Mouse (Mus musculus) lung, postnatal 25 days (tissue): Measurements from ENCODE around the gene Duox1.
"Not testable (repeated sequence)": the region's sequence is repeated elsewhere in the genome, so short reads cannot be mapped to it uniquely, and the experiment has no call there.

Experiments used
- DNase-seq: peaks from one replicate; pipeline ENCODE4 v3.0.0; 2022; ENCODE audit warnings: low spot score

The Duox1 gene

DNA sequence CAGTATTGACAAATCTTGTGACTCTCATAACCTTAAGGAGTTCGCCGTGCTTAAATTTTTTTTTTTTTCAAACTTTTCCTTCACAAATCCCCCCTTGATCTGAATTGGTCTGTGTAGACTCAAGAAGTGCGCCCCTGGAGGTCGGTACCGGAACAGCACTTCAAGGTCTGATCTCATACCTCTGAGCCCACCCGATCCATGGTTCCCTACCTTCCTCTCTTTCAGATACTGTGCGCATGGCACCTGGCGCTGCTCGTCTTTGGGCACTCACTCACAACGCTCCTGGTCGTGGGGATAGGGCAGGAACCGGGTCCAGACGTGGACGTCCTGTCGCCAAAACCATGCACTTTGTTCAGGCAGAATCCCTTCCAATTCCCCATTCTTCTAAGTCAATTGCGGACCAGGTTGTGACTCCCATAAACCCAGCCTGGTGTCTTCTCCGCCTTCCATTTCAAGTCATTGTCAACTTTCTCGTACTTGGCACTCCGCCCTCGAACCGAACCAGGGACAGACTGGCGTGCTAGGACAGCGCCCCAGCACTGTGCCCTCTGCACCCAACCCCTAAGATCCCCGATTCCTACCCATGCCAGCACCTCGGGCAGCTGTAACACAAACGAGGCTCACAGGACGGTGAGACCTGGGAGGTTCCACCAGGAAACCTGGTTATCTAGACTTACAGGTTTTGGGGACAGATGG lies 2.6 kb upstream of the Duox1 start:
- DNase-seq: peak; percentile 34

GRCm38 (mm10) chr2:122313536-122313935 lies 1.9 kb upstream of the Duox1 start, which contains the start of gene Duoxa1:
TSS of gene Duoxa1 (minus strand) at chr2:122313730.
- DNase-seq: no peak

GRCm38 (mm10) chr2:122317384-122317783 lies 1.9 kb downstream of the Duox1 start:
- DNase-seq: no peak

DNA sequence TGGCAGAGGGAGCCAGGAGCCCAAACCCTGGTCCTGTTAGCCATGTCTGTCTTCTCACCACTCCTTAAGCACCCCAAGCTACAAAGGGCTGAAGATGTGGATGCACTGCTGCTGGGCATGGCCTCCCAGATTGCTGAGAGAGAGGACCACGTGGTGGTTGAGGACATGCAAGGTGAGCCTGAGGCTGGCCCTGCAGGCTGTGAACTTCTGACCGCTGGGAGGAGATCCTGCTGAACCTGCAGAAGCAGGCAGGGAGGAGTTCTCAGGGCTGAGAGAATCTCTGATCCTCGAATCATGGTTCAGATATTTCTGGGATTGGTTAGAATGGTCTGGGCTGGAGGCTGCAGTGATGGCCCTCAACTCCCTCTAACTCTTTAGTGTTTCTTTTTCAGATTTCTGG lies 8.5 kb downstream of the Duox1 start:
- DNase-seq: no peak

- DNase-seq: no peak
Measured at GRCm38 (mm10) chr2:122324586-122324985, 9.1 kb downstream of the Duox1 start.

DNA sequence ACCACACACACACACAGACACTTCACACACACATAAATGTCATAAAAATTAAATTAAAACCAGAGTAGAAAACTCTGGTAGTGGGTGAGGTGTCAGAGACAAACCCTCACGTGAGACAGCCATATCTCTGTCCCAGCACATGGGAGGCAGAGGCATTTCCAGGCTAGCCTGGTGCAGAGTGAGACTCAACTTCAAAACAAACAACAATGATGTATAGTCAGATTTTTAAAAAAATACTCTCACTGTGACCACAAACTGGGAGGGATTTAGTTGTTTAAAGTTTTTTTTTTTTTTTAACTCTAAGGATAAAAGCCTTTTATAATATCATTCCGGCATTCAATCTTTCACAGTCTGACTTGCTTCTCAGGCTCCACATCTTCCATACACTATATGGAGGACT lies 9.9 kb downstream of the Duox1 start:
- no peak for DNase-seq

GRCm38 (mm10) chr2:122327986-122328385 lies 12.5 kb downstream of the Duox1 start:
- no peak for DNase-seq

DNA sequence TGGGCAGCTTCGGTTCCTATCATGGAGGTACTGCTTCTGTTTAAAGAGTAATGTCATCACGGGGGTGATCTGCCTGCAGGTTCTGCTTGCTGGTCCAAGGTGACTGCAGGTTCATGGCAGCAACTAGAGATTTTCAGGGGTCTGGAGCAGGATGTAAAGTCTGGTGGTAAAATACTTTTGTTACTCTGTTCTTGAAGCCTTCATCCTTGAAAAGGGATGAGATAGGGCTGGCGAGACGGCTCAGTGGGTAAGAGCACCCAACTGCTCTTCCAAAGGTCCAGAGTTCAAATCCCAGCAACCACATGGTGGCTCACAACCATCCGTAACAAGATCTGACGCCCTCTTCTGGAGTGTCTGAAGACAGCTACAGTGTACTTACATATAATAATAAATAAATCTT lies 14.8 kb downstream of the Duox1 start:
- DNase-seq: not testable (repeated sequence)

DNA sequence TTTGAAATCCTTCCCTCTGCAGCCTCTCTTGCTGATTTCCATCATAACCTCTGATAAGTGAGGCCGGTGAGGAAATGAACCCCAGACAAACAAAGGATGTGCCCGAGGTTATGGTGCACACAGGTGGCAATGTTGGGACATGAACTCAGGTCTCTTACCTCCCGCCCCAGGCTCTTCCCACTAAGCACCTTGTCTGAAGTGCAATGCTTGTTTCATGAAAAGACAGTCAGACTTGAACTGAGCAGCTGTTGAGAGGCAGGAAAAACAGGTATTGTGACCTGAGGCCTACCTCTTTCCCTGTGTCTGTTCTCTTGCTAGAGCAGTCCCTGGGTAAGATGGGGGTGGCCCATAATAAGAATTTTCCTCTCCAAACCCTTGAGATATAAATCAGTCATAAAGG lies 16.8 kb downstream of the Duox1 start:
- no peak for DNase-seq

- DNase-seq: no peak
Measured at GRCm38 (mm10) chr2:122334170-122334569, 18.7 kb downstream of the Duox1 start.

GRCm38 (mm10) chr2:122337291-122337690 lies 21.8 kb downstream of the Duox1 start:
- no peak for DNase-seq

- no peak for DNase-seq
Measured at GRCm38 (mm10) chr2:122345106-122345893, 29.8 kb downstream of the Duox1 start.

DNA sequence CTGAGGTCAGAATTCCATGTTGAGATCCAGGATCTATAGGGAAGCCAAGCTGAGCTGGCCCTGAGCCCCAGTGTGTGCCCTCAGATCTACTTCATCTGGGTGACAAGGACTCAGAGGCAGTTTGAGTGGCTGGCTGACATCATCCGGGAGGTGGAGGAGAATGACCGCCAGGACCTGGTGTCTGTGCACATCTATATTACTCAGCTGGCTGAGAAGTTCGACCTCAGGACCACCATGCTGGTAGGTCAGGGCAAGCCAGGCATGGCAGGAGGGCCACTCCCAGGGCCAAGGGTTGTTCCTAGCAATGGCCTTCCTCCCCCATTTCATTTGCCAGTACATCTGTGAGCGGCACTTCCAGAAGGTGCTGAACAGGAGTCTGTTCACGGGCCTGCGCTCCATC lies 30.7 kb downstream of the Duox1 start:
- not testable (repeated sequence) for DNase-seq

DNA sequence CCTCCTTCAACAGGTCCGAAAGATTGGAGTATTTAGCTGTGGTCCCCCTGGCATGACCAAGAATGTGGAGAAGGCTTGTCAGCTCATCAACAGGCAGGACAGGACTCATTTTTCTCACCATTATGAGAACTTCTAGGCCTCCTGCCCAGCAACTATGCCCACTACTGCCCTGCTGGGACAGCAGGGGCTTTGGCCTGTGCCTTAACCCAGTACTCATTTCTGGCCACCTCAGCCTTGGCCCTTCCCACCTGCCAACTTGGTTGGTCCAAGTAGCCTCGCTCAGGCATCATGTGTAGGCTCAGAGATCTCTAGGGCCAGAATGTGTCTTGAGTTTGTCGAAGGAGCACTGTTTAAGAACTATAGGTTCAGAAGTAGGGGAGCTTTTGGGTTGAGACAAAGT lies 31.8 kb downstream of the Duox1 start:
- no peak for DNase-seq

- DNase-seq: peak; percentile 86
Measured at GRCm38 (mm10) chr2:122348531-122349131, 33.2 kb downstream of the Duox1 start.

DNA sequence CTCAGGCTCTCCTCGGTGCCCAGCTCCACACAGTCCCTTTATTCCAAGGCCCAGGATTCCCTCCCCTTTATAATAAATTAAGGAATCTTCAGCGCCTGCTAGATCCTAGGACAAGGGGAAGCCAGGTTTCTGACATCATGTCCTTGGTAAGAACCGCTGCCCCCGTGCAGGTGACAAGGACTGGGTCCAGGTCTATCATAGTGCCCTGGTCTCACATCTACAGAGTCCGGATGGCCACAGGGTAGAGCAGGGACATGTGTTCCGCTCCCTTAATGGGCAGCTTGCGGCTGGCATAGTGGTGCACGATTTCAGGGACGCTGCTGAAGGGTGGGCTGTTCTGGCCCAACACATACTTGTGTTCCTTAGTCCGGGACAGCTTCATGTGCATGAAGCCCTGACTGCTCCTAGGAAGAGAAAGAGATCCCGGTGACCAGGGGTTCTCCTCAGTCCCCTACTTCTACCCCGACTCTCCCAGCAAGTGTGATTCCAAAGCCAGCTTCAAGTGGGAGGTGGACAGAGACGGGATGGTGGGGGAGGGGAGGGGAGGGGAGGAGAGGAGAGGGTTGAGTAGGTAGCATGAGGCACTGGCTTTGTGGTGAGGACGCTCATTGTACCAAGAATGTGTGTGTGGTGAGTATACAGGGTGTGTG lies 33.8 kb downstream of the Duox1 start:
- no peak for DNase-seq

GRCm38 (mm10) chr2:122351156-122351930 lies 35.9 kb downstream of the Duox1 start:
- no peak for DNase-seq

GRCm38 (mm10) chr2:122351931-122352329 lies 36.5 kb downstream of the Duox1 start:
- no peak for DNase-seq

GRCm38 (mm10) chr2:122352992-122353391 lies 37.5 kb downstream of the Duox1 start:
- no peak for DNase-seq

DNA sequence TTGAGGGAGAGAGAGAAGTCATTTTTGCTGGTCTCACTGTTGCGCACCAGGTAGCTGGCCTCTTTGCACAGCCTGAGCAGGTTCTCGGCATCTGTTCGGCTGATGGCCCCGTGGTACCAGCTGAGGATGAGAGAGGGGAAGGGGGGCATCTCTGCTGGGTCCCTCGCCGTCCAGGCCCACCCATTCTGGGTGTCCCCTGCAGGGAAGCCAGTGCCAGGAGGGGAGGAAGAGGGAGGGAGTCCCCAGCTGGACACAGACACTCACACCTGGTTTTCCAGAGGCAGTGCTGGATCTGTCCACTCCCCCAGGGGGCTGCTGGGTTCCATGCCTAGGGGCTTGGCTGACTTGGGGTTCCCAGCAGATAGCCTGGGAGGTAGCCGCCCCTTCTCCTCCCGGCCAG lies 38.3 kb downstream of the Duox1 start:
- DNase-seq: no peak

GRCm38 (mm10) chr2:122354191-122354929 lies 38.9 kb downstream of the Duox1 start:
- DNase-seq: no peak
